Mouse (Mus musculus): ENCODE measurements around the gene Trafd1.
"Not testable (repeated sequence)": the region's sequence is repeated elsewhere in the genome, so short reads cannot be mapped to it uniquely, and the experiment has no call there.

Gene Trafd1

DNA sequence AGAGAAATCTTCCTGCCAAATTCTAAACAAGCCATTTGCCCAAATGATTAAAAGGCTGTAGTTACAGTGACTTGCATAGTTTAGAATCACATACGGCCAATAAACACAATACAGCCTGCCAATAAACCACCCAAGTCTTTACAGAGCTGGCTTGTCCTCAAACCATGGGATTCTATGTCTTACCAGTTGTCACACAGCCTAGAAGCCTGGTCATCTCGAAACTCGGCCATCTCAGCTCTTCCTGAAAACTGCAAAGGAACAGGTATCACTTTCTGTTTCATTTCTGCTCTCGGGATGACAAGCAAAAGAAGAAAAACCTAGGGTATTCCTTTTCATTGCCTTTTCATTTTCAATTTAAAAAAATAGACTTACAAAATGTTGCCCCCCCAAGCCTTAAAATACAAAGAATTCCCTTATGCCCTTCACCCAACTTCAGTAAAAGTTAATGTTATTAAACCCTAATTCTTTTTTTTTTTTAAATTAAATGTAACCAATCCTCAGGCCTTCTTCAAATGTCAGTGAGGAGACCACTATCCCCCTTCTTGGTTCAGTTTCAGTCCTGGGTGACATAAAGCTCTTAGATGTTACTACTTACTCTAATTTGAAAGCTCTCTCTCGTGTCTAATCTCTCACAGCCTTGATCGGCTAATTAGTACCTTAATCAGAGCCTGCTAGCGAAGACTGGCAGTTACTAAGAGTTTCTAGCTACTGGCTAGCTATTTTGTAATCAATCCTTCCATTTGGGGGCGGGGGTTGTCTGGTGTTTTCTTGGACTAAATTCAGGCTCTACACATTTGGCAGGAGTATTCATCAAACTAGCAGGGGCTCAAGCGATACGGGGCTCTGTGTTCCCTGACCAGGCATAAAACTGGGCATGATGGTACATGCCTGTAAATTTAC is 1.3 kb downstream of the Trafd1 start:
- peak; percentile 59 for DNase-seq

DNA sequence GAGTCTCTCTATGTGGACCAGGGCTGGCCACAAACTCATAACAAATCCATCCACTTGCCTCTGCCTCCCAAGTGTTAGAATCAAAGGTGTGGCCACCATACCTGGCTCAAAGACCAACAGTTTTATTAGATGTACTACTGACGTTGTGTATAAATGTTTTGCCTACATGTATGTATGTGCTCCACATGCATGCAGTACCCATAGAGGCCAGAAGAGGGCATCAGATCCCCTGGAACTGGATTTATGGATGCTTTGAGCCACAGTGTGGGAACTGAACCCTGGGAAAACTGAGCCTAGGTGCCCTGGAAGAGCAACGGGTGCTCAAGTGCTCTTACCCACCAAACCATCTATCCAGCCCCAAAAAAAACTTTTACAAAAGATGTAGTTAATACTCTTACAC is 4.7 kb downstream of the Trafd1 start:
- DNase-seq, result peak; percentile 11

DNA sequence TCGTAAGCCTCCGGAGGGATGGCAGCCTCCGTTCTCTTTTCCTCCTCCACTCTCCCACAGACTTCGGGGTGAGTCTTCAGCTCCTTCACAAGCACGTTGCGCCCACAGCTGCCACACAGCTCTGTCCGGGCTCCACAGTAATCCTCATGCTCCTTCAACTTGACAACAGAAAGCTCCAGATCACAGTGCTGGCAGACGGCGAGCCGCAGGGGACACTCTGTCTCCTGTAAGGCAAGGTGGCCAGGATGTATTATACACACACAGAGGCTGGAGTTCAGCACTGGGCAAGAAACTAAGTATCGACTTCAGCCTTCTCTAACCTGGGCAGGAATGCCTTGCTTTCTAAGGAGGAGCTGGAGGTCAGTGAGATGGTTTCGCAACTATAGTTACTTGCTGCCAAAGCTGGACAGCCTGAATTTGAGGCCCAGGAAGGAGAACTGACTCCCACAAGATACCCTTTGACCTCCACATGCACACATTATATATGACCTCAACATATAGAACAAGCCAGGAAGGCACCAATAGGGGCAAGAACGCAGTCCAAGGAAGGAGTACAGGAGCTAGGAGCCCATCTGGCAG is 6.7 kb downstream of the Trafd1 start:
- peak; percentile 11 for DNase-seq

DNA sequence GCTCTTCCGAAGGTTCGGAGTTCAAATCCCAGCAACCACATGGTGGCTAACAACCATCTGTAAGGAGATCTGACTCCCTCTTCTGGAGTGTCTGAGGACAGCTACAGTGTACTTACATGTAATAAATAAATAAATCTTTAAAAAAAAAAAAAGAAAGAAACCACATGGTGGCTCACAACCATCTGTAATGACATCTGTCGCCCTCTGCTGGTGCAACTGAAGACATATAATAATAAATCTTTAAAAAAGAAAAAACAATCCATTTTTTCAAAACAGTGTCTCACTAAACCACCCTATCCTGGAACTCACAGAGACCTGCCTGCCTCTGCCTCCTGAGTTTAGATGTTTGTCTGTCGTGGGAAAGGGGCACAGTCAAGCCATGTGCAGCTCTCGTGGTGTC is 8.5 kb downstream of the Trafd1 start:
- peak; percentile 45 for DNase-seq

DNA sequence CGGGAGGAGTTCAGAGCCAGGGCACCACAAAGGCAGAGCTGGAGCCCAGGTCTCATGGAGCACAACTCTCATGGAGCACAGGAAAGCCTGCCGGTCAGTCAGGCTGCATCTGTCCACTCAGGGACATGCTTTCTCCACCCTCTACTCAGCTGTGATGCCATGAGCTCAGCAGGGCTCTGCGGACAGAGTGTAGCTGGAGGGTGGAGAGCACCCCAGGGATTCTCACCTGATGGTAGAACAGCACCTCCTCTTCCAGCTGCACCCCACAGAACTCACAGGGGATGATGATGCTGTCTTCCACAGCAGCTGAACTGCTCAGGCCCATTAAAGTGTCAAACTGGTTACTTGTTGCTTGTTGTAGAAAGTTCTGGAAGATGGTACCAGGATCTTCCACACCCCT is 10.6 kb downstream of the Trafd1 start:
- DNase-seq, result no peak

DNA sequence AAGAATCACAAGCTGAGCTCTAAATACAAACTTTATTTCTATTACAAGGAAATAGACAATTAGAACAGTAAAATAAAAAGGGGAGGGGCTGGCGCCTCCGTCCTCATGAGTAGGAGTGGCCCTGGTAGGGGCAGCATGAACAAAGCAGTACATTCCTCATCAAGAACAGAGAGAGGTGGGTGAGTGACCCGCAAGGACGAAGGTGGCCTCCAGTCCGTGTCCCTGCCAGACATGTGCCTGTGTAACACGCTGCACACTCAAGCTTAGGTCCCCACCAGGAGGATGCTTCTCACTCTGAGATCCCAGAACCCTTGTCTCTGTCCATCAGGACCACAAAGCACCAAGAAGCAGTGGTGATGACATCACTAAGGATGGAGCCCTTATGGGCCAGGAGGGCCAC is 13.7 kb downstream of the Trafd1 start:
- DNase-seq, result no peak

DNA sequence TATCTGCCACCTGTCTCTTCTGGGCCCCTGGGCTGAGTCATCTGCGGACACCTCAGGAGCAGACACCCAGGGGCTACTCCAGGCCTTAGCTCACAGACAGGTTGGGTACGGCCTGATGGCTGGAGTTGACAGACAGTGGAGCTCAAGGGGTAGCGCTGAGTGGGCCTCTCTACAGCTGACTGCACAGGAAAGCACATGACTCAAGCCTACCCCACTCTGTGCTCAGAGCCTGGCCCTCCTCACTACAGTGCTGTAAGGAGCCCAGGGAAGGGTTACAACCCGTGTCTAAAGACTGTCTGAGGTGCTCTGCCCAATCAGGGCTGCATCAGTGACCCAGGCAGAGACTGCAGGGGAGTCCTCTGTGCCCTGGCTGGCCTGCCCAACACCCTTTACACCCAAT is 18.2 kb downstream of the Trafd1 start:
- no peak for DNase-seq

DNA sequence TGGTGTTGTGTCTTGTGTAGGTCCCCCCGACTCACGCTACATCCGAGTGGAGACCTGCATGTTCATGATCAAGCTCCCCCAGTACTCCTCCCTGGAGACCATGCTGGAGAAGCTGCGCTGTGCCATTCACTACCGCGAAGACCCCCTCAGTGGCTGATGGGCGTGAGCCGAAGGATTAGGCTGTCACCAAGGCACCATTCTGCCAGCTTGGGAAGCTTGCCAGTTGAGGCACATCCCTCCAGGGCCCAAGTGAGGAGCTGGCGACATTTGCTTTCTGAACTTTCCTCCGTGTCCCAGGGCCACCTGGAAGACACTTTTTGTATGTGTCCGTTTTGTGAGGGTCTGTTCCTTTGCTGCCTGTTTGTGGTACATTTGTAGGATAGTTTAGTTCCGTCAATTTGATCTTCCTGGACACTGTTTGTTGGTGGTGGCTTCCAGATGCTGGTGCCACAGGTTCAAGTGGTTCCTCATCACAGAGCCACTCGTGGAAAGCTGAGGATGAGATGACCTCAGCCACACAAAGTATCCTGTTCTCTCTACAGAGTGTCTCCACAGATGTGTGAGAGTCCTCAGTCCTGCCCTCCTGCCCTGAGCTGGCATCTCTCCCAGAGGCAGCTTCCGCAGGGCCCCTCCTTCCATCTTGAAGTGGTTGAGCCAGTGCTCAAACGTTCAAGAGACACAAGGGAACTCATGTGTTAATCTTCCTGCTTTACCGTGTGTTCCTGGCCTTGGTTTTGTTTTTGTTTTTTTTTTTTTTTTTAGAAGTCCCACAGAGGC is 18.8 kb downstream of the Trafd1 start:
- DNase-seq, result peak; percentile 42

DNA sequence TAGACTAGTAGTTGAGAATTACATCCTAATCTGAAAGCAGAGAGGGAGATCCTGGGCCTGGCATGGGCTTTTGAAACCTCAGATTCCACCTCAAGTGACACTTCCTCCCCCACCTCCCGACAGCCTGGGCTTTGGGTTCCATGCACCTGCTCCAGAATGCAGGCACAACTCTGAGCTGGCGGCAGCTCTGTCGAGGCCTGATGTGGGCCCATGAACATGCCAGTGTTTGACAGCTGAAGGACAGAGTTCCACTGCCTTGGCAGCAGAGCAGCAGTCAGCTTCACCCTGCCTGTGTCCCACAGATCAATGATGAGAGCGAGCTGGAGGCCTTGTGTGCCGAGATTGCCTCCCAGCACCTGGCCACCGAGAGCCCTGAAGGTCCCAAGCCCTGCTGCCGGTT is 22.0 kb downstream of the Trafd1 start:
- DNase-seq, result no peak

DNA sequence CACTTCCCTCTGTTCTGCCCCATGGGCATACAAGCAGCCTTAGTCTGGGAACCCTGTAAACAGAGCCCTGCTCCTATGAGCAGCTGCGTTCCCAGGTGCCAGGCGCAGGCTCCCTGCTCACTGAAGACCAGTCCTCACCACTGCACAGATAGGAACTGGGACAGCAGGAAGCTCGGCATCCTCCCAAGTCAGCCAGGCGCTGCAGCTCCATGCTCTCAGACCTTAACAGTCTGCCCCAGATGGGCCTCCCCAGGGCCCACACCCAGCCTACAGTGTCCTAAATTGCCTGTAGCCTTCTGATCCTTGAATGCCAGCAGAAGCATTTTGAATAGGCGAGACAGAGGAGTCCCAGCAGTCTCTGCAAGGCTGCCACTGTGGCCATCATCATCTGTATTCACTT is 23.7 kb downstream of the Trafd1 start:
- DNase-seq, result peak; percentile 39

DNA sequence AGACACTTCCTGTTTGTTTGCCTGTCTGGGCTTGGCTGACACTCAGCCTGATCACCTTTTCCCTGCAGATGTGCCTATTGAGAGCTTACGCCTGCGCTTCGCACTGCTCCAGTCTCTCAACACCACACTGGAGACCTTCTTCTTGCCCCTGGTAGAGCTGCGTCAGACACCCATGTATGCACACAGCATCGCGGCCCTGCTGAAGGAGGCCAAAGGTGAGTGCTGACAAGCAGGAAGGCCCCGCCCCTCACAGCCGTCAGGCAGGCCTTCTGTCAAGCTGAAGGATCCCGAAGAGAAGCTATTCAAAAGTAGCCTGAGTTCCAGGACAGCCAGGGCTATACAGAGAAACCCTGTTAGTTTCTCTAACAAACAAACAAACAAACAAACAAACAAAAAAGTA is 26.2 kb downstream of the Trafd1 start:
- DNase-seq, result no peak

DNA sequence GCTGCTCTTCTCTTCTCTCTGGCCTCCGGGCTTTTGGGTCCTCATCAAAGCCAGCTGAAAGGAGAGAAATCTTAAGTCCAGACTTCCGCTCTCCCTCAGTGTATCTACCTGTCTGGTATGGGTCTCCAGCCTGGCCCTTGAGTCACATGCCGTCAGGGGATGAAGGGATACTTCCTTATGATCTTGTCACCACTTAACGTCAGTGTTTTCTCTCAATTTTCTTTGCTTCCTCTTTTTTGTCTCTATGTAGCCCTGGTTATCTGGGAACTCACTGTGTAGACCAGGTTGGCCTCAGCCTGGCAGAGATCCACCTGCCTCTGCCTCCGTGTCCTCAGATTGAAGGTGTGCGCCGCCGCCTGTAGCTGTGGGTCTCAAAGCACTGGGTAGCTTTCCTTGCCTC is 41.4 kb downstream of the Trafd1 start:
- no peak for DNase-seq

DNA sequence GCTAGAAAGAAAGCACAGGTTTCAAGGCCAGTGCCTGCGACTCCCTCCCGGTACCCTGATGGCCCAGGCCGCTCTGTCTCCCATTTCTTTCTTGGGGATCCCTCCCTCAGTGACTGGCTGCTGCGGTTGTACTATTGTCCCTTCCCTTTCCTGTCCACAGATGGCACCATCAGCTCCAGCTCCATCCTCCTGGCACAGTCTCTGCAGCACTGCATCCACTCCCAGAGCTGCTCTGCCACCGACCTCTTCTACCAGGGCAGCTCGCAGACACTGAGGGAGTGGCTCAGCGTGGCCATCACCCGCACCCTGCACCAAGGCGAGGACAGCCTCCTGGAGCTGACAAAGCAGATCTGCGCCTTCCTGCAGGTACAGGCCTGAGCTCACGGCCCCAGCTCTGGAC is 42.9 kb downstream of the Trafd1 start:
- DNase-seq, result no peak

DNA sequence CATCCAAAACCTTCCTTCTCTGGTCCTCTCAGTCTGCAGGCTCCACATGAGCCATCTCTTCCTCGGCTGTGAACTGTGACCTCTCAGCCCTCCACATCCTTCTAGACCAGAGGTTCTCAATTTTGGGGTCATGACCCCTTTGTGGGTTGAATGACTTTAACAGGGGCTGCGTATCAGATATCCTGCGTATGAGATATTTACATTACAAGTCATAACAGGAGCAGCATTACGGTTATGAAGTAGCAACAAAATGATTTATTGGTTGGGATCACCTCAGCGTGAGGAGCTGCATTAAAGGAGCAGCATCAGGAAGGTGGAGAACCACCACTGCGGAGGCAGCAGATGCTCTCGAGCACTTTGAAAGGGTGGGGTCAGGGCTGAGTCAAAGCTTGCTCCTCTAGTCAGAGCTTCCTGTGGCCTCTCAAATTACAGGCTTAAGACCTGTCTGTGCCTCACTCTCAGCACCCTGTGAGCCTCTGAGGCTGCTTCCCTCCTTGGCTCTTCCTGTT is 44.4 kb downstream of the Trafd1 start:
- no peak for DNase-seq

DNA sequence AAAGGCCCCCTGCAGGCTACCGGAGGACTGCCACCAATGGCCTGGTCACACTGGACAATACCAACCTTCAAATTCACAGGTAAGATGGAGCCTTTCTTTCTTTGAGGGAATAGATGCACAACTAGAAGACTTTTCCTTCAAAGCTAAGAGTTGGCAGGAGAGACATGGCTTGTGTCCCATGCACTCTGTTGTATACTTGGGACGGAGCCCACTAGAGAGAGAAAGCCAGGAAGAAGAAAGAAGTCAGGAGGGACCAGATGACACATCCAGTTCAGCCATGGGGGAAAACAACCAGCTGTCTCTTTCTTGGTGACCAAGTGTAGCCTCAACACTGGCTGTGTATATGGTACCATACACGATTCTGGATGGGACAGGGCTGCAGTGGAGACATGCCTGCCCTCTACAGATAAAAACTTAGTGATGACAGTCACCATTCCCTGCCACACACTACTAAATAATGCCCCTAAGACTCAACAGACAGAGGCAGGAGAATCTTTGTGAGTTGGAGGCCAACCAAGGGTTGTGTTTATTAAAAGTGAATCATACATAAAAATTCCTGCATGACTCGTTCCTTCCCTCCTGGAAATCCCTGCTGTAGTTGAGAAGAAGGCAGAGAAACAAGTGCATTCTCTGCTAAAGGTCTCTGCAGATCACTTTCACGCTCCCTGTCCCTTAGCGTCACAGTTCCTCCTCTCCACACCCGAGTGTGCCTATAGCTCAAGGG is 45.8 kb downstream of the Trafd1 start:
- peak; percentile 46 for DNase-seq

DNA sequence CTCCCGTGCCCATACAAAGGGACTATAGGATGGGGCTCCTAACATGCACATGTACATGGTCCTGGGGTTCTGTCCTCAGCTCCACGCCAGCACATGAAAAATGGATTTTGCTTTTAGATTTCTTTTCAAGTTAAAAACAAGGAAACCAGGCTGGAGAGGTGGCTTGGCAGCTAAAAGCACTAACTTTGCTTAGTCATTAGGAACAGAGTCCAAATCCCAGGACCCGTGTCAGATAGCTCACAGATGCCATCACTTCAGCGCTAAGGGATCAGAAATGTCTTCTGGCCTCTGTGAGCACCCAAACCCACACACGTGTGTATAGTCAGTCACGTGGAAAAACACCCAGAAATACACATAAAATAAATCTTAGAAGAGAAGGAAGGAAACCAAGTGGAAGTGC is 48.7 kb downstream of the Trafd1 start:
- no peak for DNase-seq

DNA sequence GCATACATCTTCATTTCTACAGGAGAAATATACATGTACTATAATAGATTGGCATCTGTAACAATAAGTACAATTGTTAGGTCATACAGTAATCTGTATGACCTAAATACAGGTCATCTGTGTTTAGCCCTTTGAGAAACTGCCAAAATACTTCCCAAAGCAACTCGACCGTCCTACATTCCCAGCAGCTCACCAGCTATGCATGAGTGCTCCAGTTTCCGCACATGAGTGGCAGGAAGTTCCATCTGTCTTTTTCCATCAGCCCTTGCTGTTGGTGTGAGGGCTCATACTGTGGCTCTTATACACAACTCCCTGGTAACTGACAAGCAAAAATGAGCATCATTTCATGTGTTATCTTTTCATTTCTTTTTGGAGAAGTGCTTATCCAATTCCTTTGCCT is 49.4 kb downstream of the Trafd1 start:
- DNase-seq, result no peak

DNA sequence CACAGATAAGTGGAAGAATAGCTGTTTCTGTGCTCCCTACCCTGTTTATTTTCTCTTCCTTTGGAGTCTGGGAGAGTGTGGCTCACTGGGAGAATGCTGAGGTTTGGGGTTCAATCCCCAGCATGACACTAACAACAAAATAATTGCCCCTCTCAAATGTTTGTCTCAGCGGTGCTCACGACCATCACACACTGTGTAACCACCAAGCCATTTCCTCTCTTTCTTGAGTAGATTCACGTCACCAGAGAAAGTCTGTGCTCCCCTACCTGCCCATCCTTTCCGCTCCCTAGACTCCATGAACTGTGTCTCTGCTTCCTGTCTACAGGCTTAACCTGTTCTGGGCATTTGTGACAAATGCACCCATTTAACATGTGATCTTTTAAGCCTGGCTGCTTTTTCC is 50.0 kb downstream of the Trafd1 start:
- no peak for DNase-seq

DNA sequence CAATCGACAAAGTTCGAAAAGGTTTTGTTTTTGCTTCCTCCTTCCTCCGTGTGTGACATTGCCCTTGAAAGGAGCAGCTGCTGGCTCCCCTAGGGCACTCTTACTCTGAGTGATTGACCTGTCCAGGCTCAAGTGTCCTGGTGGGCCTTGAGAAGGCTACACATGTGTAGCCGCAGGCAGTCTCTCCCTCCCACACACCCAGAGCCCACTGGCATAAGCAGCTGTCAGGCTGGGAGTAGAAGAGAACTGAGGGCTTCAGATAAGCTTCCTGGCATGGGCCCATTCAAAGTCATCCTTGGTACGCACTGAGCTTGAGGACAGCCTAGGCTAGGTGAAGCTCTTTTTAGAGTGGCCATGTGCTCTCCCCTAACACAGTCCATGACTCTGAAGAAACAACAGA is 51.0 kb downstream of the Trafd1 start:
- no peak for DNase-seq

DNA sequence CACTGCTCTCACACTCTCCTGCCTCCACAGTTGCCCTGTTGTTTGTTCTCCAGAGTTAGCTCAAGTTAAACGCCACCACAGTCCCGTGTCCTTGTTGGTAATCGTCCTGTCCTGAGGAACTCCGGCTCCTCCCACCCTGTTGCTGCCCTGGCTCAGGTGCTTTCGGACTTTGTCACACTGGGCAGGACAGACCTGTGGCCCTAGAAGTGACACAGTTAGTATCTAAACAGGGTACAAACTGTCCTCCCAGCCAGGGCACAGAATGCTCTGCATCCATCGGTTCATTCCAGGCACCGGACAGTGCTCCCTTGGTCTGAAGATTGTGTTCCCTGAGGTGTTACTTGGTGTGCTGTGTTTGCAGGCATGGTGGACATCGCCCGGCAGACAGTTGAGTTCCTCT is 51.5 kb downstream of the Trafd1 start:
- DNase-seq, result no peak

DNA sequence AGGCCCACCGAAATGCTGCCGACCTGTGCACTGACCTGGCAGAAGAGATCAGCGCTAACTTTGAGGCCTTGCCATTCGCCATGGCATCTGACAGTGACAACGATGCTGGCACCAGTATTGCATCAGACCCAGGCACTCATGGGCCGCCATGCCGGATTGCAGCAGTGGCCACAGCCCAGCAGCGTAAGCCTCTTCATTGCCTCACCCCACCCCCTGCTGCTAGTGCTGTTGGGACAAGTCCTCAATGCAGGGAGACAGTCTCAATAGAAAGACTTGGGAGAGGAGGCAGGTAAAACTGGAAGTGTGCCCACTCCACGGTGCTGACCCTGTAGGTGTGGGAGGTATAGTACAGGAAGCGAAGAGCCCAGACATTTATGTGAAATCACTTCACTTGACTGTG is 53.7 kb downstream of the Trafd1 start:
- DNase-seq, result no peak

DNA sequence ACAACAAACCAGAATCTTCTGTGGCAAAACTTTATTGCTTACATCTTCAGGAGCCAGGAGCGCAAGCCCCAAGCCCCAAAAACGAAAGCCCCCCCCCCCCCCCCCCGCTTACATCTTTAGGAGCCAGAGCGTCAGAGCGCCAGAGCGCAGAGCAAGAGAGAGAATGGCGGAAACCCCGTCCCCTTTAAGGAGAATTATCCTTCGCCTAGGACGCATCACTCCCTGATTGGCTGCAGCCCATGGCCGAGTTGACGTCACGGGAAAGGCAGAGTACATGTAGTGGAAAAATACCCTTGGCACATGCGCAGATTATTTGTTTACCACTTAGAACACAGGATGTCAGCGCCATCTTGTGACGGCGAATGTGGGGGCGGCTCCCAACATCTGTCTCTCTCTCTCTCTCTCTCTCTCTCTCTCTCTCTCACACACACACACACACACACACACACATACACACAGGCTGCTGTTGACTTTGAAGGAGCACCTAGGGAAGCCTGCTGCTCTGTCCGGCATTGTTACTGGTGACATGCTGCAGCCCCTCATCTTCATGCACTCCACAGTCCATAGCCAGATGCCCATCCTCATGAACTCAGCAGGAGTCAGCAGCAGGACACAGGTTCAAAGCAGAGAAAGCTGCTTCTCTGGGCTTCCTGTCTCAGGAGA is 55.1 kb downstream of the Trafd1 start:
- not testable (repeated sequence) for DNase-seq

All from lung, postnatal 36 days (tissue).